Mouse (Mus musculus): ENCODE data around the gene Zfp91.
A peak's percentile ranks its signal among the peaks of the same experiment; 100 is the strongest.
"Not testable (repeated sequence)": the region's sequence is repeated elsewhere in the genome, so short reads cannot be mapped to it uniquely, and the experiment has no call there.

Zfp91 gene

DNA sequence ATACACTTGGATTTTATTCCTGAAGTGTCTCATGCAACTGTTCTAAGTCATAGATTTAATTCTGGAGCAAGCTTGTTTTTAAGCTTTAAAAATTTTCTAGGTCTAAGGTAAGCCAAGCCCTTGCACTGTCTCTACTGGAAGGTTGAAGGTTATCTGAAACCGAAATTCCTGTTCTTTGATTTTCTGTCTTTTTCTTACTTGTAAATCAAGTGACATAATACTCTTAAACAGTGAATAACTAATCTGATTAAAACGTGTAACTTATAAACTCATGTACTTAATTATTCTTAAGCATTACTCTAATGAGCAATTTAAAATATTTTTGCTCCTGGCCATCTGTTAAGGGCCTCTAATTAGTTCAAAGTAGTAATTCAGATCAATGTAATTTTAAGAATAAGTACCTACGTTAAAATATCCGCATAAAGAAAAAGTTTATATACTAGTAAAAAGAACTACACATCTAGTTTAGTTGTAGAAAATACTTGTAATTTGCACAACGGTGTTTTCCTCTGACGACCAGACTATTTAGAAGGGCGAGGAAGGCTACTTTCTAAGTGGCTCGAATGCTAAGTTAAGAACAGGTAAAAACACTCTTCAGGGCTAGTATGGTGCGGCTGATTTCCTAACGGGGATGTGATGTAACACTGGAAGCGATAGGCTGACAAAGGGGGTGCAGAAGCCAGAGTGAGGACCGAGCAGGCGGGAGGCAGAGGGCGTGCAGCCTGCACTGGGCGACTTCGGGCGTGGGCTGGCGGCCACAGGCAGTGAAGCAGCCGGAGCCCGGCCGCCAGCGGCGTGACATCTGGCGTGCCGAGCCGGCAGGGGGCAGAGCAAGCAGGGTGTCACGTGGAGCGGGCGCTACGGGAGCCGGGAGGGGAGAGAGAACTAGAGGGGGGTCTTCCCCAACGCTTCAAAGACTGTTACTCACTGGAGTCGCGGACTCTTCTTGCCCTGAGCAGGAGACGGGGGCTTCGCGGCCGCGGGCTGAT lies 1.6 kb downstream of the Zfp91 start:
- peak; percentile 61 for DNase-seq (ENCODE audit: low read depth)

- DNase-seq (ENCODE audit: low read depth), result no peak
These were observed 3.6 kb downstream of the Zfp91 start for GRCm38 (mm10) chr19:12792374-12792773.

- no peak for DNase-seq (ENCODE audit: low read depth)
These were observed 8.2 kb downstream of the Zfp91 start for GRCm38 (mm10) chr19:12787721-12788120.

GRCm38 (mm10) chr19:12786803-12787395 lies 9.0 kb downstream of the Zfp91 start:
- no peak for DNase-seq (ENCODE audit: low read depth)

GRCm38 (mm10) chr19:12780437-12780836 lies 15.5 kb downstream of the Zfp91 start:
- no peak for DNase-seq (ENCODE audit: low read depth)

DNA sequence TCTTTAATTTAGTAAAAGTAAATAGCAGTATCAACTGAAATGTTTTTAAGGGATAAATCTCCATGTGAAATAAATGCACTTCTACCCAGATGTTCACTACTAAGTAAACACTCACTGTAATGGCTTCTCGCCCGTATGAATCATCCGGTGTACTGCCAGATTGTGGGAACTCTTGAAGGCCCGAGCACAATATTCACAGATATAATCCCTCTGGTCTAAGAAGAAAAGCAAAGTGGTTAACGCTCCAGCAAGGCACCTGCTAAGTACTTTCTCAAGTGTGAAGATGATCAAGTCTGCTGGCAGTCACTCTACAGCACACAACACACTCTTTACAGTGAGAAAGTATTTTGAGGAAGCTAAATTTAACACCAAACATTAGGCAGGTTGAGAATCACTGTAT lies 25.0 kb downstream of the Zfp91 start:
- DNase-seq (ENCODE audit: low read depth), result peak; percentile 72

- DNase-seq (ENCODE audit: low read depth), result peak; percentile 41
These were observed 30.6 kb downstream of the Zfp91 start, which contains the start of gene Cntf for GRCm38 (mm10) chr19:12765308-12765707. Gene Cntf, minus strand, starts transcription at chr19:12765632.

DNA sequence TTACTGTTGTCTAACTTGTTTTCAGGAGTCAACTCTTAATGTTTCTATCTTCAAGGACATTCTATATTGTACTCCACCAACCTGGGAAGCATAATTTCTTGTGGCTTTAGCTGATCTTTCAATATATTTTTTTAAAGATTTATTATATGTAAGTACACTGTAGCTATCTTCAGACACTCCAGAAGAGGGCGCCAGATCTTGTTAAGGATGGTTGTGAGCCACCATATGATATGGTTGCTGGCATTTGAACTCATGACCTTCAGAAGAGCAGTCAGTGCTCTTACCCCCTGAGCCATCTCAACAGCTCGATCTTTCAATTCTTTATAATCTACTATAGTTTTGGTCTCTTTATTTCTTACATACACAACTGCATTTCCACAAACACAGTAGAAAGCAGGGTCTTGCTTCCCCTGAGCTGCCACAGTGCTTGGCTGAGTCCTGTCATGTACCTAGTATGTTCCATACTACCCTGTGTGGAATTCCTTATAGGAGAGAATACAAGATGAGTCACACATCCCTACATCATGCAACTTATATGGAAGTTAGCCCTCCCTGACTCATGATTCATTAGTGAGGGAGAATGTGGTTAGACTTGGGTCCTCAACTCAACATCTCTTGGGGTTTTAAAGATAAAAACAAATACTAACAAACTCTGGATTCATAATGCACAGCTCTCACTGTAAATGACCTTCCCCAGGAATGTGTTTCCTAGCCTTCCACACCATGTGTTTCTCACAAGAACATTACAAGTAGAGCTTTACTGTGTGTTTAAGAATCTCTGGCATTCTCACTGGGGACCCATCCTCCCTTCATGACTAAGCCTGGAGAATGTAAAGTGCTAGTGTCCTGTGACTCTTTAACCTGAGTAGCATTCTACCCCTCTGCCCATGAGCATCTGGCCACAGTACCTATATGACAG lies 33.5 kb downstream of the Zfp91 start:
- DNase-seq (ENCODE audit: low read depth), result no peak

DNA sequence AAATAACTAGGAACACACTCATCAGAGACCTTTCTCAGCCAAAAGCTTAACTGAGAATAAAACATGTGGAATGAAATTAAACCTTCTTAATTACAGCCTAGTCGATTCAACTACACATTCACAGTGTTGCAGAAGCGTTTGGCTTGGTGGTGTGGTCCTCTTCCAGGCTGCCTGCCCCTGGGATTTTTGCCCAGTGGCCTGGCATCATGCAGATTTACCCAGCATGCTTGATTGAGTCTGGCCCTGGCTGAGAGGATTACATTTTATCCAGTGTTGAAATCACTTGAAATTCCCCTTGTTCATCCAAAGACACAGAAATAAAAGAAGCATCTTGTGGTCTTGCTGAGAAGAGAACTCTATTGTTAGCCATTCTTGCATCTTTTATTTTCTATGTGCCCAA lies 36.3 kb downstream of the Zfp91 start:
- DNase-seq (ENCODE audit: low read depth), result peak; percentile 69

- no peak for DNase-seq (ENCODE audit: low read depth)
These were observed 36.9 kb downstream of the Zfp91 start for GRCm38 (mm10) chr19:12758936-12759478.

DNA sequence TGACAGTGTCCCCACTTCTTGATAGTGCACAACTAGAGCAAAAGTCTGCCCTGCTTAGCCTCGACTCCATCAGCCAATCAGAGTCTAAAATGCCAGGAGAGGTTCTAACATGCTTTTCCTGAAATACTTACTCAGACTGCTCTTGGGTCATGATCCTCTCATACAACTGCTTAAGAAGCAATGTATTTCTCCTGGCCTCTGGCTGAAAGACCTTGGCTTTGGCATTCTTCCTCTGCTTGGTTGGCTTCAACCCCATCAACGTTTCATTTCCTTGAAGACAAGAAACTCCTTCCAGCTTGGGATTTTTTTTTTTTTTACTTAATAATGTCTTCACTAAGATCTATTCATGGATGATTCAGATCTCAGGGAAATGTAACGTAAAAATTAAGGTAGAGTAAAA lies 39.6 kb downstream of the Zfp91 start:
- DNase-seq (ENCODE audit: low read depth), result no peak

DNA sequence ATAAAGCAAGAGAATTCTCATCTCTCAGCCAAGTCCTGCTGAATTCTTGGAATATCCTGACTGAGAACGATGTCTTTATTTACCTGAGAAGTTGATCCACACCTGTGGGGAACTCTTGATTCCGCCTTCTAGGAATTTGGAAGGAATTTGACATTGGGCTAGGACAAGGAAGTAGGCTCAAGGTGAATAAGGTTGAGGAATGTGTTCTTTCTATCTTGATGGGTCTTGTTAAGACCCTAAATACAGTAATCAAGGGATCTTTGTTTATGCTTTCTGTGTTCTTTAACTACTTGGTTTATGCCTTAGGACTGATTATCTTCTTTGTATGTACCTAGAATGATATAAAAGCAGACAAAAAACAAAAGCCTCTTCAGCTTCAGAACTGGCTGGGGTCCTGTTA lies 64.0 kb downstream of the Zfp91 start:
- DNase-seq (ENCODE audit: low read depth), result no peak

GRCm38 (mm10) chr19:12731036-12731435 lies 64.9 kb downstream of the Zfp91 start:
- no peak for DNase-seq (ENCODE audit: low read depth)

GRCm38 (mm10) chr19:12725851-12726250 lies 70.1 kb downstream of the Zfp91 start:
- no peak for DNase-seq (ENCODE audit: low read depth)

- DNase-seq (ENCODE audit: low read depth), result peak; percentile 9
These were observed 73.6 kb downstream of the Zfp91 start for GRCm38 (mm10) chr19:12722308-12722707.

DNA sequence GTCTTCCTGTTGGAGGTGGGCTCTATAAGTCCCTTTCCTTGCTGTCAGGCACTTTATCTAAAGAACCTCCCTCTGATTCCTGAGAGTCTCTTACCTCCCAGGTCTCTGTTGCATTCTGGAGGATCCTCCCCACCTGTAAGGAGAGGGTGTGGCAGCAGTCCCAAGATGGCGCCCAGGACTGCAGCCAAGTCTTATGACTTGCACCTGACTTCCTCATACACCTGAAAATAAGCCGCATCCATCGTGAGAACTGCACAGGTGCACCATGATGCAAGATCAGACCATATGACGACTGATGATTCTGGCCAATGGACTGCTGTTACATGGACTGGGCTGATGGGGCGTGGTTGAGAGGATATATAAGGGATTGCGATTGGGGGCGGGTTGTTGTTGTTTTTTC lies 74.3 kb downstream of the Zfp91 start:
- not testable (repeated sequence) for DNase-seq (ENCODE audit: low read depth)

GRCm38 (mm10) chr19:12720919-12721318 lies 75.0 kb downstream of the Zfp91 start:
- not testable (repeated sequence) for DNase-seq (ENCODE audit: low read depth)

DNA sequence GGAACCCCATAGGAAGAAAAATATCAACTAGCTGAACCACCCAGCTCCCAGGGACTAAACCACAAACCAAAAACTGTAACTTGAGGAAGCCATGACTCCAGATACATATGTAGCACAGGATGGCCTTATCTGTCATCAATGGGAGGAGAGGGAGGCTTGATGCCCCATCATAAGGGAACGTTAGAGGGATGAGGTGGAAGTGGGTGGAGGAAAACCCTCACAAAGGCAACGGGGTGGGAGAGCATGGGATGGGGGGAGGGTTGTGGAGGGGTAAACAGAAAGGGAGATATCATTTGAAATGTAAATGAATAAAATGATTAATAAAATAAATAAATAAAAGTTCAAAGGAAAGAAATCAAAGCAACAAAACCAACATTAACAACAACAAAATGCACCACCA lies 75.5 kb downstream of the Zfp91 start:
- DNase-seq (ENCODE audit: low read depth), result no peak

DNA sequence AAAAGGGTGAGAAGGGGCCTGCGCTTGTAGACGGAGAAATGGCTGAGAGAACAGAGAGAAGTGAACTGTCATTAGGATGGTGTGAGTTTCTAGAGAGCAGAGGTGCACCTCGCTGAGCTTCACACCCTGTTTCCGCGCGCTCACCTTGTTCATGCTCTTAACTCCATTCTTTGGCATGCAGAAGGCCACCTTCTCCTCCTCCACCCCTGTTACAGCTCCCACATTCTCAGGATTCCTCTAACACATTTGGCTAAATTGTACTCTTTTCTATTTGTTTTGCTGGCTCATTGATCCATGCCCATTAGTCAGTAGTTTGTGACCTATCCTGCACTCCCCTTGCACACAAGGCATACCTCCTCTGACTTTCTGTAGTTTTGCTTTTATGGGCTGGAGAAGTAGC lies 76.7 kb downstream of the Zfp91 start:
- no peak for DNase-seq (ENCODE audit: low read depth)
